Mouse (Mus musculus): ENCODE measurements around the gene Adam12. TPM values are rescaled to one million over a fixed set of nuclear protein-coding genes. Genes with fewer than 3 reads are reported as not detected.
A peak's percentile ranks its signal among the peaks of the same experiment; 100 is the strongest.

Adam12 gene
- polyA plus RNA-seq, 1 experiment from 2014 or later, result 3.2 TPM

GRCm38 (mm10) chr7:134146821-134147220 lies 85.1 kb downstream of the Adam12 start:
- no peak for ATAC-seq (ENCODE audit: extremely low read depth, insufficient number of reproducible peaks, low FRiP score, low TSS enrichment)
- H3K27me3 ChIP-seq (replicated peaks), result no peaks in the 10 kb centered on the region
- 82% methylated on average over 2 of the region's 2 CpGs for WGBS
- H3K4me2 ChIP-seq, result no peak overlapping the region
- H3K27ac ChIP-seq (replicated peaks), result no peak overlapping the region
- no peaks in the 10 kb centered on the region for H3K36me3 ChIP-seq
- no peaks in the 10 kb centered on the region for H3K9me3 ChIP-seq
- H3K9ac ChIP-seq, result no peak overlapping the region
- peaks cover 14% of the 10 kb centered on the region for H3K4me1 ChIP-seq
- no peak overlapping the region for H3K4me3 ChIP-seq

DNA sequence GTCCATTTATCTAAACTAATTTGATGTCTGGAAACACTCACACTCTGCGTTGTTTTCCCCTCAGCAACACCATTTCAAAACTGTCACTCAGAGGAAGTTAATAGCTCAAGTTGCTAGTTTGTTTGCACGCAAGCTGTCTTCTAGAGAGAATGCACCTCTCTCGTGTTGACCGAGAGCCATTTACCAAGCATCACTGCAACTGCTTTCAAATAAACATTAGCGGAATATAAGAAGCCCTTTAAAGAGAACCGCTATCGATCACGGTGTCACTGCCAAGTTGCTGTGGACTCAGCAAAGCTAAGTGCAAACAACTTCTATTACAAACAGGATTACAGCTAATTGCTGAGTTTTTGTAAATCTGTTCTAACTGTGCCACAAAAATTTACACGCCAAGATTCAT lies 87.8 kb downstream of the Adam12 start:
- H3K9me3 ChIP-seq, result no peaks in the 10 kb centered on the region
- no peak for ATAC-seq (ENCODE audit: extremely low read depth, insufficient number of reproducible peaks, low FRiP score, low TSS enrichment)
- no peak overlapping the region for H3K9ac ChIP-seq
- 0 out of 2 replicates have a peak, but pooled peaks cover 2% of the 10 kb centered on the region for H3K4me1 ChIP-seq
- no peaks in the 10 kb centered on the region for H3K27me3 ChIP-seq (replicated peaks)
- WGBS, result 71% methylated on average over 9 of the region's 9 CpGs
- no peak overlapping the region for H3K27ac ChIP-seq (replicated peaks)
- no peaks in the 10 kb centered on the region for H3K36me3 ChIP-seq
- no peak overlapping the region for H3K4me2 ChIP-seq
- no peak overlapping the region for H3K4me3 ChIP-seq

DNA sequence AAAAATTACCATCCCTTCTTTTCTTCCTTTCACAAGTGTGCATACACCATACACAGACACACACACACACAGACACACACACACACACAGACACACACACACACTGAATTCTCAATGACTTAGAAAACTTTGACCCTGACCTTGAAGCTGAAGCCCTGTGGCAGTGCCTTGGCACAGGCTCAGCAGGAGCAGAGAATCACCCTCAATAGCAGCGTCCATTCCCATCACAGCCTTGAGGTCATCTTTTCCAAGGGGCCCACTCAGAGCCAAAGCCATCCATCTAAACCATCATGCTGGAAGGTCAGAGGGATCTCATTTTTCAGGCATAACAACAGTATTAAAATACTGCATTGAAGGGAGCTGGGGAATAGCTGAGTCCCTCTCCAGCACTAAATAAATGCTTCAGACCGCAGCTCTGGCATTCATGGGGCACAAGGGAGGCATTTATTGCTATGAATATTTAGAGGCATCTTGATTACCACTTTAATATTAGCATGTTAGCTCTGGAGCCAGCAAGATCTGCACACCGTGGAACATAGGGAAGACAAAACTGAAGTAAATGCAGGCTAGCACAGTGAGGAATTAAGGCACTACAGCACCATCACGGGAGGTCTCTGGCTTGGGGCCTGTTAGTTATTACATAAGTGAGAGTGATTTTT lies 92.5 kb downstream of the Adam12 start:
- ATAC-seq (ENCODE audit: extremely low read depth, insufficient number of reproducible peaks, low FRiP score, low TSS enrichment), result no peak
- Histone ChIP-seq H3K9me3 (no peaks in the 10 kb centered on the region), H3K4me3 (no peak overlapping the region), H3K4me2 (no peak overlapping the region), H3K4me1 (no peaks in the 10 kb centered on the region), H3K36me3 (no peaks in the 10 kb centered on the region), H3K9ac (no peak overlapping the region), H3K27ac (replicated peaks) (no peak overlapping the region), H3K27me3 (replicated peaks) (no peaks in the 10 kb centered on the region)
- 69% methylated on average over 4 of the region's 4 CpGs for WGBS

DNA sequence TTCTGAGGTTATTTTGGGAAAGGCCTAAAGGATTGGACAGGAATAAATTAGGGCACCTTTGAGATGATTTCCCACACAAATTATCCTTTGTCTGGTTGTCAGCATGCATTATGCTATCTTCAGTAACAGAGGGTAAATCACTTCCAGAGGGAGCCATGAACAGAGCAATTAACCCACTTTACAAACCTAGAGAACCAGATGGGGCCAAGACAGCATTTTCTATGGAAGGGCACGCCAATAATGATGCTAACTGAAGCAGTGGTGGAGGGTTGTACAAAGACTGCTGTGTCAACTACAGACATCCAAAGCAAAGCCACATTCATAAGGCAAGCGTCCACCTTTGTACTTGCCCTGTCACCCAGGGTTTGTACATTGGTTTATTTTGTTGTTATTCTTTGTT lies 99.6 kb downstream of the Adam12 start:
- H3K4me2 ChIP-seq, result no peak overlapping the region
- peaks cover 11% of the 10 kb centered on the region for H3K4me1 ChIP-seq
- H3K9ac ChIP-seq, result no peak overlapping the region
- H3K27me3 ChIP-seq (replicated peaks), result no peaks in the 10 kb centered on the region
- no peaks in the 10 kb centered on the region for H3K36me3 ChIP-seq
- WGBS, result 67% methylated on average over 2 of the region's 2 CpGs
- no peak overlapping the region for H3K4me3 ChIP-seq
- H3K27ac ChIP-seq (replicated peaks), result no peak overlapping the region
- no peaks in the 10 kb centered on the region for H3K9me3 ChIP-seq
- ATAC-seq (ENCODE audit: extremely low read depth, insufficient number of reproducible peaks, low FRiP score, low TSS enrichment), result no peak

DNA sequence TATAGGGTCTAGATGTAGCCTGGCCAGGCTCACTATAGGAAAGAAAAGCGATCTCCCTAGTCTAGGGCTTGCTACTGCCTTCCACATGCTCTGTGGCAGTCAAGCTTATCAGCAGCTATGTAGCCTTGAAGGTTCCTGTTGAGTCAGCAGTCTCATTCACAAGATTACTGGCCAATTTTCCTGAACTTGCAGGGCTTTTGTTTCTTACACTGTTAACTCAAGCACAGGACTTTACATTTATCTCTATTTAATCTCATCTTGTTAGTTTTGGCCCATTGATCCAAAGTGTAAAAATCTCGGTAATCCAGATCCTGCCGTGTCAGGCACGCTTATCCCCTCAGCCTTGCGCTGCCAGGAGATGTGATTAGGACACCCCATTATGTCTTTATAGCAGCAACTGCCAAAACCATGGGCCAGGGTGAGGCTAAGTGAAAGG lies 103.8 kb downstream of the Adam12 start:
- H3K27ac ChIP-seq (replicated peaks), result no peak overlapping the region; the same call in 1 of the 2 replicates
- no peak for ATAC-seq (ENCODE audit: extremely low read depth, insufficient number of reproducible peaks, low FRiP score, low TSS enrichment)
- WGBS, result 49% methylated on average over 5 of the region's 5 CpGs

GRCm38 (mm10) chr7:134121397-134121796 lies 110.5 kb downstream of the Adam12 start:
- Histone ChIP-seq H3K9me3 (no peaks in the 10 kb centered on the region), H3K9ac (no peak overlapping the region), H3K4me1 (no peaks in the 10 kb centered on the region), H3K27ac (replicated peaks) (no peak overlapping the region), H3K4me2 (no peak overlapping the region), H3K36me3 (no peaks in the 10 kb centered on the region), H3K27me3 (replicated peaks) (no peaks in the 10 kb centered on the region), H3K4me3 (no peak overlapping the region)
- ATAC-seq (ENCODE audit: extremely low read depth, insufficient number of reproducible peaks, low FRiP score, low TSS enrichment), result no peak
- 56% methylated on average over 2 of the region's 2 CpGs for WGBS

More for the DNA sequence above, 103.8 kb downstream of the Adam12 start:
- no peak overlapping the region for H3K9ac ChIP-seq
- H3K4me3 ChIP-seq, result no peak overlapping the region
- no peaks in the 10 kb centered on the region for H3K9me3 ChIP-seq
- H3K4me2 ChIP-seq, result no peak overlapping the region
- peaks cover 13% of the 10 kb centered on the region for H3K4me1 ChIP-seq
- H3K36me3 ChIP-seq, result no peaks in the 10 kb centered on the region
- no peaks in the 10 kb centered on the region for H3K27me3 ChIP-seq (replicated peaks)

DNA sequence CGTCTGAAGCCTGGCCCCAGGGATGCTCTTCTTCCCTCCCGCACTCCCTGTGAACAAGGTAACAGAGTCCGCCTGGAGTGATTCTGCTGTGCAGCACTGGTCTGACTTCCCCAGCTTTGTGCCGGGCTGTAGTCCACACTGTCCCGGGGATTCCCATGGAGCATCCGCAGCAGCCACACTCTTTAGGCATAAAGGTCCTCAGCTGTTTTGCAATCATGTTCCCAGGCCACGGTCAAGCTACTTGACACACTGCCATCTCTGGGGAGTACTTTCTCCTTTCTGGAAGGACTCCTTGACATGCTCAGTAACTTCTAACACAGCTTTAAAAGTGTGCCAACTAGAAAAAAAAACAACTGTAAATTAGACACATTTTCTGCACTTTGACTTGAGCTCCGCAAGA lies 116.5 kb downstream of the Adam12 start:
- WGBS, result 61% methylated on average over 8 of the region's 8 CpGs

DNA sequence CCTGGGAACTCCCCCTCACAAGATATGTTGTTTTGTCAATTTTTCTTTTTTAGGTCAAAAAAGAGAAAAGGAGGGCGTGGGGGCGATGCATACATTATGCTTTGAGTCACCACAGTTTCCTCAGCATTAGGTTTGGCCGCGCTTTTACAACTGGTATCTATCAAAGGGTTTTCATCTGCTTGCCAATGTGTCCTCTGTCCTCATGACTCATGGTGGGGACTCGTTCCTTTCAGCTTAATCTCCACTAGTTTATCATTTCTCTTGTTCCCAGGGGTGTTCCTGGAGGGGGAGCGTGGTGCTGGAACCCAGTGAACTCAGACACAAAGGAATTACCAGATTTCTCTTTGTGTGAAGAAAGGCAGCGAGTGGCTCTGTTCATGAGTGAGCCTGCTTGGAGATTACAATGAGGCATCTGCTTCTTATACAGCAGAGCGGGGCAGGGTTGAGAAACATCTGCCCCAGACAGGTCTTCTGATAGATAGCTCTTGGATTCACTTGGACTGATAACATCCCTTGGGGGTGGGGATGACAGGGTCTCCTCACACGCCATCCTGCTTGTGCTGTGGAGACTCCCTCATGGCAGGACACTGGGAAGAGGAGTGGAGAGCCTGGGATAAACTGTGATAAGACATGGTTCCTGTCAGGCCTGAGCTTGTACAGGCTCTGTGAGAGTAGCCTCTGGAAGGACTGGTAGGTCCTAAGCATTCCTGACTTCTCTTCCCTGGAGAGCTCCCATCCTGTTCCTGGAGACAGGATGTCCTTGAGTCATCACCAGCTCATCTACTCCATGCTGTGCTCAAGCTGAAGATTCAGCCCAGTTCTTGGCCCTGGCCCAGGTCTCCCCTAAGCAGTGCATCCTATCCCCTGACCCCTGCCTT lies 117.4 kb downstream of the Adam12 start:
- Histone ChIP-seq H3K36me3 (no peaks in the 10 kb centered on the region), H3K4me3 (no peak overlapping the region), H3K9me3 (no peaks in the 10 kb centered on the region), H3K4me1 (peaks cover 39% of the 10 kb centered on the region), H3K4me2 (no peak overlapping the region), H3K9ac (no peak overlapping the region), H3K27me3 (replicated peaks) (no peaks in the 10 kb centered on the region), H3K27ac (replicated peaks) (peak overlapping the region; percentile 67)
- WGBS, result 28% methylated on average over 9 of the region's 9 CpGs
- ATAC-seq (ENCODE audit: extremely low read depth, insufficient number of reproducible peaks, low FRiP score, low TSS enrichment), result no peak; the same call in 1 of the 2 replicates

More for the DNA sequence above, 116.5 kb downstream of the Adam12 start:
- Histone ChIP-seq H3K36me3 (no peaks in the 10 kb centered on the region), H3K27me3 (replicated peaks) (no peaks in the 10 kb centered on the region), H3K27ac (replicated peaks) (peak overlapping the region; percentile 67), H3K4me3 (no peak overlapping the region), H3K4me1 (peaks cover 30% of the 10 kb centered on the region), H3K9me3 (no peaks in the 10 kb centered on the region), H3K9ac (no peak overlapping the region), H3K4me2 (no peak overlapping the region)
- no peak for ATAC-seq (ENCODE audit: extremely low read depth, insufficient number of reproducible peaks, low FRiP score, low TSS enrichment)

GRCm38 (mm10) chr7:134113829-134114228 lies 118.1 kb downstream of the Adam12 start:
- Histone ChIP-seq H3K9ac (no peak overlapping the region), H3K9me3 (no peaks in the 10 kb centered on the region), H3K4me3 (no peak overlapping the region), H3K4me2 (no peak overlapping the region), H3K36me3 (no peaks in the 10 kb centered on the region), H3K4me1 (peaks cover 40% of the 10 kb centered on the region), H3K27ac (replicated peaks) (peak overlapping the region; percentile 67), H3K27me3 (replicated peaks) (no peaks in the 10 kb centered on the region)
- no peak for ATAC-seq (ENCODE audit: extremely low read depth, insufficient number of reproducible peaks, low FRiP score, low TSS enrichment)
- 48% methylated on average over 6 of the region's 6 CpGs for WGBS

GRCm38 (mm10) chr7:134110116-134110515 lies 121.8 kb downstream of the Adam12 start:
- peak overlapping the region; percentile 50; the same call in 1 of the 2 replicates for H3K27ac ChIP-seq (replicated peaks)

GRCm38 (mm10) chr7:134107849-134108248 lies 124.1 kb downstream of the Adam12 start:
- Histone ChIP-seq H3K27me3 (replicated peaks) (no peaks in the 10 kb centered on the region), H3K4me1 (peaks cover 23% of the 10 kb centered on the region), H3K36me3 (no peaks in the 10 kb centered on the region), H3K9ac (no peak overlapping the region), H3K9me3 (no peaks in the 10 kb centered on the region), H3K4me2 (no peak overlapping the region), H3K27ac (replicated peaks) (0 out of 2 replicates have a peak overlapping the region, but pooled peaks have one; percentile 17), H3K4me3 (no peak overlapping the region)
- no peak for ATAC-seq (ENCODE audit: extremely low read depth, insufficient number of reproducible peaks, low FRiP score, low TSS enrichment)
- 38% methylated on average over 3 of the region's 3 CpGs for WGBS

More at GRCm38 (mm10) chr7:134110116-134110515, 121.8 kb downstream of the Adam12 start:
- Histone ChIP-seq H3K4me3 (no peak overlapping the region), H3K4me2 (no peak overlapping the region), H3K9me3 (no peaks in the 10 kb centered on the region), H3K27me3 (replicated peaks) (no peaks in the 10 kb centered on the region), H3K4me1 (peaks cover 41% of the 10 kb centered on the region), H3K9ac (no peak overlapping the region), H3K36me3 (no peaks in the 10 kb centered on the region)
- ATAC-seq (ENCODE audit: extremely low read depth, insufficient number of reproducible peaks, low FRiP score, low TSS enrichment), result no peak
- WGBS, result 3% methylated on average over 1 of the region's 1 CpGs
